Mouse (Mus musculus) Patski (cell line): ENCODE measurements around the gene Rasgef1b. TPM values are rescaled to one million over a fixed set of nuclear protein-coding genes. Genes with fewer than 3 reads are reported as not detected.
A peak's percentile ranks its signal among the peaks of the same experiment; 100 is the strongest.

Experiments used
- ATAC-seq: fragments of 100-300 bp; one replicate; pipeline ENCODE4 v1.8.0; 2021
- CTCF ChIA-PET: fragments of 350-600 bp; sonication (Branson Sonifier 250); formaldehyde crosslinking; loops from one replicate; lab custom pipeline; 2022; ENCODE audit warnings: inconsistent platforms; lab: Charles Lee
- POLR2A ChIA-PET: fragments of 350-600 bp; sonication (Branson Sonifier 250); formaldehyde crosslinking; loops from one replicate; lab custom pipeline; 2022; ENCODE audit warnings: antibody characterized with exemption, inconsistent platforms; lab: Charles Lee
- DNase-seq: peaks from one replicate; pipeline ENCODE4 v3.0.0-alpha.2; 2011; ENCODE audit warnings: low read depth, low spot score
- H3K27me3 ChIP-seq: fragments of 371-371 bp; one replicate; pipeline ENCODE4 v1.5.1; 2021
- CTCF ChIP-seq: fragments of 100-300 bp; IDR thresholded peaks from one replicate; pipeline ENCODE4 v1.5.1; 2021
- in situ Hi-C: fragments of 300-500 bp; cut with MboI; formaldehyde crosslinking; loops from 3 replicates; pipeline ENCODE4 v1.11.1; 2018; ENCODE audit warnings: low pct_unique_long_range_greater_than_20kb, mixed read lengths
- polyA plus RNA-seq: library from polyadenylated mRNA; unstranded; gene quantifications from one replicate; pipeline ENCODE4 v1.2.3, GENCODE M21; 2021

The Rasgef1b gene
- polyA plus RNA-seq, 1 experiment from 2014 or later: 1.3 TPM

DNA sequence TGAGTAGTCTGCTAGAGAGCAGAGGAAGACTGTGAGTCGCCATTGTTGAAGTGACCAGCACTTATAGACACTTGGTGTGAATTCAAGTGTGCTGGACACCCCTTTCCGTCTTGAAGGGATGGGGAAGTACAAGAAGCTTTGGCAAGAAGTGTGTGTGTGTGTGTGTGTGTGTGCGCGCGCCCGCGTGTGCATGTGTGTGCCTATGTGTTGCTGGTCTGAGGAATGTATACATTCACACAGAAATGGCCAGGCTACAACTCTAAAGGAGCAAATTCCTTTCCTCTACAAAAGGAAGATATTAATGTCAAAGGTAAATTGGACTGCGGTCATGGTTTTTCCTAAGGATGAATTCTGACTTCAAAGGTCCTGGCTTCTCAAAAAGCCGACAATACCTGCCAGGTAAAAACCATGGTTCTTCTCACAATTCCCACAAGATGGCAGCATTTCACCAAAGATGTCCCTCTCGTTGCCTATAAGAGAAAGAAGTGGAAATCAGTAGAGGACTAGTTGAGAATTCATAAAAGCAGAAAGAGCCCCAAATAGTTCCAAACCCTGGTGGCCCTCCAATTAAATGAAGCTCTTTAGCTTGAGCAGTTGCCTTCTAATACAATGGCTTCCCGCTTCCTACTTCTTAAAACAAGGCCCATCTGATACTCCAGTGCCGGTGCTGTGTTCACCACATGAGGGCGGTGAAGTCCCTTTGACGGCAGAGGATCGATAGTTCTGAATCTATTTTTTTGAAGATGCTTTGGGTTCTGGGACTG, 526.6 kb downstream of the Rasgef1b start:
- in situ Hi-C loops: loop anchor here (5.0 to 25.0 kb wide), 5 partner anchors 45 to 1135 kb away; partner anchors contain the start of genes Enoph1 and Hnrnpdl
- POLR2A ChIA-PET: no interaction called here
- peak; percentile 53 for ATAC-seq
- DNase-seq: no peak
- no peaks in the 10 kb centered on the region for H3K27me3 ChIP-seq
- TF ChIP-seq CTCF: peak; percentile 97
- CTCF ChIA-PET: interaction anchor here (0.8 to 5.8 kb wide), 23 partner anchors 10 to 701 kb away, joined by 3 to 52 read pairs (median 5); no protein-coding TSS in a partner anchor

DNA sequence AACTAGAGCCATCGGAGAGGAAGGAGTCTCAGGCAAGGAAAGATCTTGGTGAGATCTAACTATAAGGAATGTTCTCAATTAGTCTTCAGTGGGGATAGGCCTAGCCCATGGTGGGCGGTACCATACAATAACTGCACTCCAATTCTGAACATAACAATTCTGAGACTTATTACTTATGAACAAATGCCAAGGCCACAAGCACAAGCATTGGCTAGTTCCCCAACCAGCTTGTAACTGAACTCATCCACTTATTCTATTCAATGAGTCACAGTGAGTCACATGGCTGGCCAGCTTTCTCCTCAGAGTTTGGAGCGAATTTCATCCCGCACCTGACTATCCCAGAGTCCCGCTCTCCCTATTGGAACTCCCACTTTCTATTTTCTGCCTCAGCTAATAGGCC, 533.4 kb downstream of the Rasgef1b start:
- TF ChIP-seq CTCF: no peak
- CTCF ChIA-PET: interaction anchor here (1.3 to 1.7 kb wide), 2 partner anchors 10 to 384 kb away, joined by 4 read pairs; no protein-coding TSS in a partner anchor
- in situ Hi-C loops: no loop called here
- H3K27me3 ChIP-seq: no peaks in the 10 kb centered on the region
- POLR2A ChIA-PET: no interaction called here
- no peak for ATAC-seq
- DNase-seq: no peak

DNA sequence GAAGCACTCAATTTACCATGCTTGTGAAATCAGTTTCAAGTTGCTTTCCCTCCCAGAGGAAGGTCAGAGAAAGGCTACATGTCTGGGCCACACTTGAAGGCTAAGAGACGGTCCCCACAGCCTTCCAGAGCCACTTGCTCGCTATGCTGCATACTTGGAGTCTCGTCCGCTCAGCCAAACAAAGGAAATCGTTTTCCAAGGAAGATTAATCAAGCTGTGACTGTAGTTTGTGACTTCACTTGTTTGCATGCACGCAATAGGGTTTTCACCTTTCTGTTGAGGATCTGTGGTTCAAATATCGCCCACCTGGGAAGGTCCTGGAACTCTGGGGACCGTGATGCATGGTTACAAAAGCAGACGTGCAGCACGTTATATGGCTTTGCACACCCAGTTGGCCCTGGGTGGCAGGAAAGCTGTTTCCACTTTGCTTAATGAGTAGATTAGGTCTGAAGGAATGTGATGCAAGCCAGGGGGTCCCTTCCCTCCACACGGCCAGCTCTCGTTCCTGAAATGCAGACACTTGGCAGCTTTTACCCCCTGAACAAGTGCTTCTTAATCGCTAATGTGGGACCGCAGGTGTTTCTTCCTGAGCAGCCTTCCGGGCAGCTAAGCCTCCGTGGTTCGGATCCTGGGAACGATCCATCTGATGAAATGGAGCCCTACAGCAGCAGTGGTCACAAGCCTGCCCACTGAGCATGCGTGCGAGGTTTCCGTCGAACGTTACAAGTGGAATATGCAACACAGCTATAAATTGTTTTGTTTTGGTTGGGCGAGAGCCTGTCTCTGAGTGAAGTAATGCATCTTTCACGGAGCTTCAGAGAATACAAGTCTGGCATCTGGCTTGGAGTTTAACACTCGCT, 537.7 kb downstream of the Rasgef1b start:
- CTCF ChIA-PET: no interaction called here
- no peaks in the 10 kb centered on the region for H3K27me3 ChIP-seq
- DNase-seq: no peak
- ATAC-seq: no peak
- TF ChIP-seq CTCF: no peak
- in situ Hi-C loops: no loop called here
- POLR2A ChIA-PET: interaction anchor here (0.6 kb wide), 1 partner anchor 542 kb away, joined by 3 read pairs; no protein-coding TSS in a partner anchor

DNA sequence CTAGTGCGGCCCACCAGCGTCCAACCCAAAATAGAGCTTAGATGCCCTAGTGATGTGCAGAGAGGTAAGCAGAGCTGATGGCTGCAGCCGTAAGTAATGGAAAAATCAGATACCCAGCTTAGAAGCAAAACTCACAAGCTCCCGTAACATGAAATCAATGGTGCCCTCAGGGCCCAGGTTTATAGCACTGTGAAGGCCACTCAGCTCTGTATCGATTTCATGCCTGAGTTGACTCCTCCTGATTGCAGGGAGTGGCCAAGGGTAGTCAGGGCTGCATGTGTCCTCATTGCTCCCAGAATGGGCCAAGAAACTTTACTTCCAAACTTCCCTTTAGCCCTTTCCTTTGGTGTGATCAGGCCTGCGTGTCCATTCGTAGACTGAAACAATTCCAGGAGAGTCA, 545.2 kb downstream of the Rasgef1b start:
- ATAC-seq (no peak), DNase-seq (no peak)
- POLR2A ChIA-PET: no interaction called here
- CTCF ChIA-PET: interaction anchor here (1.5 to 2.9 kb wide), 2 partner anchors 9 to 15 kb away, joined by 4 to 7 read pairs; no protein-coding TSS in a partner anchor
- TF ChIP-seq CTCF: no peak
- H3K27me3 ChIP-seq: no peaks in the 10 kb centered on the region
- in situ Hi-C loops: no loop called here

DNA sequence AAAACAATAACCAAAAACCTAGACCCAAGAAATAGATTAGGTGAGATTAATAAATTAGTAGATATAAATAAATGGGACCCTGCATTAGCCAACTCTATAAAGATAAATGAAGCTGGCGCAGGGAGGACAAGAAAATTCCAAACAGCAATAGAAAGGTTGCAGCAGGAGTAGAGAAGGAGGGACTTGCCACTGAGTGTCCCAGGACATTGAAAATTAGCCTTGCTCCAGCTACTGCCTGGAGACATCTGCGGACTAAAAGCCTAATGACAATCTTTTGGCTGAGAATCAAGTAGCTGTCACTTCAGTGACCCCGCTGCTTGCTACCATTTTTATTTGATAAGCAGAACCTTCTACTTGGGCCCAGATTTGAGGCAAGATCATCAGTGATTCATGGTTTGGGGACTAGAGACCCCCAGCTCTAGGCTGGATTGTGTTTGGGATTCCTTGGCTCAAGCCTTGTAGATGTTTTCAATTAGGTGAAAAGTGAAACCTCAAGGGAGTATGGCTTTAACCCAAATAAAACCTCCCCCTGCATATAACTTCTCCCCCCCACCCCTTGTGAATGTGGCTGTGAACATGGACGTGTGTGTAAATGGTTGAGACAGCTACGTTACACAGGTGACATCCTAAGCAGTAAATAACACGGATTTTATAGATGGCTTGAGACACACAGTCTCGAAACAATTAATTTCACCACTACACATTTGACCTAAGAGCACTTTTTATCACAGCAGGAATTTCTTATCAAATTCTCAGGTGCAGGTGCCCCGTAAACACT, 554.1 kb downstream of the Rasgef1b start:
- ATAC-seq (no peak), DNase-seq (no peak)
- TF ChIP-seq CTCF: no peak
- in situ Hi-C loops: no loop called here
- ChIA-PET CTCF (interaction anchor here (0.9 kb wide), 1 partner anchor 16 kb away, joined by 3 read pairs; no protein-coding TSS in a partner anchor), POLR2A (no interaction called here)
- H3K27me3 ChIP-seq: no peaks in the 10 kb centered on the region

DNA sequence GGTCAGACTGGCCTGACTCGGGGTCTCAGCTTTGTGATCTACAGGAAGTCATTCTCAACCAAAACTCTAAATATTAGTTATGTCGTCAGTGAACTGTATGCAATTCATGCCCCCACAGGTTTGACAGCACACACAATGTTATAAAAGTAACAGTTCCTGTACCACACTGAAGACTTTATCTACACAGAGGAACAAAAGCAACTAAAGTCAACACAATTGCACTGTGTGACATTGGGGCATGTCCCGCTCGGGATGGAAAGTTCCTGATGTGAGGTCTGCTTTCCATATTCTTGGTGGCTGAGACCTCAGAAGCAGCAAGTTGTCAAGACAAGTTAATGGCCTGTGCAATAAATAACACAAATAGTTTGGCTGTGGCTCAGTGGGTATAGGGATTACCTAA, 559.0 kb downstream of the Rasgef1b start:
- ChIA-PET POLR2A (no interaction called here), CTCF (no interaction called here)
- no peaks in the 10 kb centered on the region for H3K27me3 ChIP-seq
- TF ChIP-seq CTCF: no peak
- no peak for ATAC-seq
- DNase-seq: no peak
- in situ Hi-C loops: no loop called here

DNA sequence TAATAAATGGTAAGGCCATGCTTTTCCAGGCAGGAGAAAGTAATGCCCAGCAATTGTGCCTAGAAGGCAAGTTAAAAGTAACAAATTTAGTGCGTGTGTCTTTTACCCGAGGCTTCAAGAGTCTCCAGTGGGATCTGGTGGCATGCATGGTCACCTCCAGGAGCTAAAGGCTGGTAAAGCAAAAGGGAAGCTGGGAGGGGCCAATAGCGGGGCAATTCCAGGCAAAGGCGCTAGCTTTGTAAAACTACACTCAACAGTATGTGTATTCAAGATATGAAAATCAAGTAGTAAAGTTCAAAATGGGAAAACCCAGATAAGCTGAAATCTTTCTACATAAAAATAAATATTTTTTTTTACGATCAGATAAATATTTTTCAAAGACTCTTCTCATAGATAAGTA, 561.1 kb downstream of the Rasgef1b start:
- TF ChIP-seq CTCF: no peak
- H3K27me3 ChIP-seq: no peaks in the 10 kb centered on the region
- DNase-seq (no peak), ATAC-seq (no peak)
- in situ Hi-C loops: no loop called here
- ChIA-PET CTCF (interaction anchor here (0.6 to 2.1 kb wide), 3 partner anchors 10 to 176 kb away, joined by 3 to 8 read pairs (median 3); no protein-coding TSS in a partner anchor), POLR2A (no interaction called here)

Other genes starting within 250 kb of the Rasgef1b start
- not detected for gene Vamp9, start 177.2 kb upstream of the Rasgef1b start, polyA plus RNA-seq
- gene Hnrnpd, start 249.9 kb upstream of the Rasgef1b start, polyA plus RNA-seq: 325 TPM
- gene 4930524J08Rik, start 250.0 kb upstream of the Rasgef1b start, polyA plus RNA-seq: 1.6 TPM